Mouse (Mus musculus) B cell, adult 2 months (primary cell): Measurements from ENCODE around the gene Spata5.

Source experiments
- DNase-seq, 2 experiments: peaks; one replicate each; pipeline ENCODE4 v3.0.0; 2022

The Spata5 gene

DNA sequence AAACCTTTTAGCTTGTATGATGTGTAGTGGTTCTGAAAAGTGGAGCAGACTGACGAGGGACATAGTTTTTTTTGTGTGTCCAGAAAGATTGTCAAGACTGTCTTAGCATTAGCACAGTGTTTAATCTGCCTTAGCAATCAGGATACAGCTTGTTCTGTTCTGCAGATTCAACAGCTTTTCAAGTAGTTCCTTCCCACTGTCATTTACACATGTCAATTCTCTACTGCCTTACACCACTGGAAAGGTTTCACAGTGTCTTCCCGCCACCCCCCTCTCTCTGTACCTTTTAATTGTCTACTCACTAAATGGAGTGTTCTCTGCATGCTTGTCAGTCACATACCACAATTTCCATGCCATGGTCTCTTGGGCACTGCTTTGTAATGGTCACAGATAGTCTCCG lies 1.5 kb downstream of the Spata5 start:
- DNase-seq: peak; percentile 4 to 6

DNA sequence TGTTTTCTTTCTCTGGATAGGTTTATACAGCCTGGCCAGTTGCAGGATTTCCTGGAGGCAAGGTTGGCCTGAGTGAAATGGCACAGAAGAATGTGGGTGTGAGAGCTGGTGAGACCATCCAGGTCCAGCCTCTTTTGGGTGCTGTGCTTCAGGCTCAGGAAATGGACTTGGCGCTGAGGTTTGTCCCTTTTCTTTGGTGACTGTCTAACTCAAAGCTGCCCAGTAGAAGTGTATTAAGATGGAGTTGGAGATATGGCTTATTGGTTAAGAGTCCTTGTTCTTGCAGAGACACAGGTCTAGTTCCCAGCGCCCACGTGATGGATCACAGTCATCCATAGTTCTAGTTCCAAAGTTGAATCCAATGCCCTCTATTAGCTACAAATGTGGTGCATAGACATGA lies 6.4 kb downstream of the Spata5 start:
- DNase-seq: no peak

DNA sequence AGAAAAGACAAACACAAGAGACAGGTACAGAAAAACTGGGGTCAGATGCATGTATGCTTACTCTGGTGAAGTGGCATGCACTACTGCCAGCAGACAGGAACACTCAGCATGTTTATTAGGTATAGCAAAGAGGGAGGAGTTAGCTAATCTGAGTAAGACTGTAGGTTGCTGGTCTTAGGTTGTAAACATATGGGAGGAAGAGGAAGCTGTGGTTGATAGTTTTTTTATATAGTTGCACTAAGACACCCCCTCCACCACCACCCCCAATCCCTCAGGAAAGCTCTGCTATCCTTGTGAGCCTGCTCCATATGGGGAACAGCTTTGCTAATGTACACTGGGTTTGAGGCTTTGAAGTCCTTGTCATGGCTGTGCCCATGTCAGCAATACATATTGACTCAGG lies 10.7 kb downstream of the Spata5 start:
- no peak for DNase-seq

DNA sequence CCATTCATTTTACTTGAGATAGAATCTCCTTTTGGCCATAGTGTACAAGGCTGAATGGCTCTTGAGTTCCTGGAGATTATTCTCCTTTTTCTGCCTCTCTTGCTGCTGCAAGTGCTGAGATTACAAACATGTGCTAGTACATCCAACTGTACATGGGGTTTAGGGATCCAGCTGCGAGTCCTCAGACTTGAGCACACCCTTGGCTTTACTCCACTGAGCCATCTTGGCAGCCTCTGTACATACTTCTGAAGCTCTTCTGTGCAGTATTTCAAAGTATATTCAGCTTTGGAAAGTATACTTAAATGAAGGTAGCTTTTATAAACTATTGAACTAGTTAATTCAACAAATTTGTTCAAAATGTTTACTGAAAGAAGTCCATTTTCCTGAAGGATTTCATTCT lies 20.1 kb downstream of the Spata5 start:
- DNase-seq: no peak

DNA sequence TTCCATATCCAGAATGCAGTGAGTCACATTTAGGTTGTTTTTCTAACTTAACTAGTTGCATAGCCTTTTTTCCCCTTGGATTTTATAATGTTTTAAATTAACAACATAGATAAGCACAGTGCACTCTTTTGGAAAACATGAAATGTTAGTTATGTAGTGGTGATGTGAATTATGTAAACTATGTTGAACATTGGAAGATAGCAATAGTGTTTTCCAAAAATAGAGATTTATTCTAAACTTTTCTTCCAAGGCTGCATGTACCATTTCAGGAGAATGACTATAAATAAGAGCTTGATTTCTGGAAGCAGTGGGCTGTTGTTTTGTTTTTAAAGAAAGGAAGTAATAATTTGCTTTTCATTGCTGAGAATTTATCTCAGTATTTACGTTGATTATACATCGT lies 23.7 kb downstream of the Spata5 start:
- DNase-seq: no peak

DNA sequence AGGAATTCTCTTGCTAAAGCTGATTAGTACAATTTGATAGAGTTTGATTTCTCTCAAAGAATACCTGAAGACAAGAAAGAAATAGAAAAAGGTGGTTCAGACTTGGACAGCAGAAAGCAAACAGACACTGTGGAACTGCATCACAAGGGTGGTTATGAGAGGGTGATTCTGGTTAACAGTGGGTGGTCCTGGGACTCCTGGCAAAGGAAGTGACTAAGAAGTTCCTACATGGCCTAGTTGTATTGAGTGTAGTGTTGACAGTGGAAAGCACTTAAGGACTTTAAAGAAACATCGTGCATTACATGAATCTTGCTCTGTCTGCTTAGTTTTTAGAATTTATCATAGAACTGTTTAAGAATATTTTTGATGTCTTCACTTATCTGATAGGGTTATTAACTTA lies 36.3 kb downstream of the Spata5 start:
- DNase-seq: no peak

DNA sequence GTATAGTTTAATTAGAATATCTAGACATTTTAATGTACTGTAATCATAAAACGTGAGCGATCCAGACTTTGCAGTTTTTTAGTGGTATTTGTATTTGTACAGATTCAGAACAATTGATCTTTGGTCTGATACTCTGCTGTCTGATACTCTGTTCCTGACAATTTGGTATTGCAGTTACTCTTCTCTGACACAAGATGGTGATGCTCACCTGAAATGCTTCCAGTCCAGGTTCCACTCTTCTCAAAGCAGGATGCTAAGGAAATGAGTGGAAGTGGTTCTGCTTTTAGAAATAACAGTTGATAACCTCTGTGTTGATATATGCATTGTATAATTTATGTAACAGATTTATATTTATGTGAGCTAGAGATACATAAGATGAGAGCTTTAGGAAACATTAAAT lies 48.5 kb downstream of the Spata5 start:
- no peak for DNase-seq

DNA sequence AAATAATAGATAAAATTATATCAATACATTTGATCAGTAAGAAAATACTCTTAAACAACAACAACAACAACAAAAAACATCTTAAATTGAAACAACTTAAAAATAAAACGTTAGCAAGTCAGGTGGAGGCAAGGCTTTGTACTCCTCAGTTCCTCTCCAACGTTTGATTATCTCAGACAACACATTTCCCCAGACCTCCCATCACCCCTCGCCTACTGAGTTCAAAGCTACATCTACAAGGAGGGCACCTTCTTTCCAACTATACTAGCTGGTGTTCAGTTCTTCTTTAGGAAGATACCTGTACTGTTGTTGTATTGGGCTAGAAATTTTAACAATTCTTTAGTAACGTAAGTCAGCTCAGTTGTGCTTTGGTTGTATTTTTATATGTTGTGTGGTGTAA lies 49.7 kb downstream of the Spata5 start:
- DNase-seq: no peak

DNA sequence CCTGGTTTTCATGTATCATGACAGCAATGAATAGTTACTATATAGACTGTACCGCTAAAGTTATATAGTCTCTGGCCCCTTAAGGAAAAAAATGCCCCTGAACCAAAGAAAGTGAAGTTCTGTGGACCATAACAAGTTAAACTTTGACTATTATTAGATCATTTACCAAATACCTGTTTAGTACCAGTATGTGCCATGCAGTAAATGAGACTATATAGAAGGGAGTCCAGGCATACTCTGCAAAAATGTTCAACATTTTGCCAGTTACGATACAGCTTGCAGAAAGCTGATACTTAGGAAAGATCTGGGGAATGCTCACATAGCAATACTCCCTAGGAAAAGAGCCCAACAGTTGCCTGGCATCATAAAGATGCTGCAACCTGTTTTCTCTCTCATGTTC lies 51.2 kb downstream of the Spata5 start:
- DNase-seq: no peak

DNA sequence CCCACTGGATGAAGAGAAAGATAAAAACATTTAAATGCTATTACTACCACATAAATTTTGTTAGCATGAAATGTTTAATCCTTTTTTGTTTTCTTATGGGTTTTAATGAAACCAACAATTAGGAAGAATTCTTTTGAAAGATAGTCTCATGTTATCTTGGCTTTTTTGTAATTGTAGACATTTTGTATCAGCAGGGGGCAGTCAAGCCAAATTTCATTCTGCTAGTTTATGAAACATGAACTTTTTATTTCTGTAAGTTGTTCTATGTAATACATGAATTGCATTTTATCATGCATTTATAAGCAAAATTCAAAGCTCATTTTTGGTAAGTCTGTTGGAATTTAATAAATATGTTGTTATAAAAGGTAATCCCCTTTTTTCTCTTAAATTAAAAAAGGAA lies 52.8 kb downstream of the Spata5 start:
- DNase-seq: peak; percentile 27 to 35

DNA sequence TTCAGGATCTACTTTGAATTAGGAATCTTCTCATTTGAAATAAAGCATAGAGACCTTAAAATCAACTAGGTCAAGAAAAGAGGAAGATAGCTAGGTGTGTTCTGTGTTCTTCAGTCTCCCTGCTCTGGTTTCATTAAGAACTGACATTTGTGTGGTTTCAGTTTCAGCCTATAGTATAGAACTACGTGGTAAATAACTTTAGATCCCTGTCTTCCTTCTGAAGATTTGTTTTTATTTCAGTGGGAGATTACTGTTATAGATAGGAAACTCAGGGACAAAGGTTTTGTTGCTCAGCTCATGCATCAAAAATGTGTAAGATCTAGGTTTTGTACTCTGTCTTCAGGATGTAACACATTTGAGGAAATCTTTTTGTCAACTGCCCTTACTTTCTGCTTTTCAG lies 56.8 kb downstream of the Spata5 start:
- DNase-seq: no peak

DNA sequence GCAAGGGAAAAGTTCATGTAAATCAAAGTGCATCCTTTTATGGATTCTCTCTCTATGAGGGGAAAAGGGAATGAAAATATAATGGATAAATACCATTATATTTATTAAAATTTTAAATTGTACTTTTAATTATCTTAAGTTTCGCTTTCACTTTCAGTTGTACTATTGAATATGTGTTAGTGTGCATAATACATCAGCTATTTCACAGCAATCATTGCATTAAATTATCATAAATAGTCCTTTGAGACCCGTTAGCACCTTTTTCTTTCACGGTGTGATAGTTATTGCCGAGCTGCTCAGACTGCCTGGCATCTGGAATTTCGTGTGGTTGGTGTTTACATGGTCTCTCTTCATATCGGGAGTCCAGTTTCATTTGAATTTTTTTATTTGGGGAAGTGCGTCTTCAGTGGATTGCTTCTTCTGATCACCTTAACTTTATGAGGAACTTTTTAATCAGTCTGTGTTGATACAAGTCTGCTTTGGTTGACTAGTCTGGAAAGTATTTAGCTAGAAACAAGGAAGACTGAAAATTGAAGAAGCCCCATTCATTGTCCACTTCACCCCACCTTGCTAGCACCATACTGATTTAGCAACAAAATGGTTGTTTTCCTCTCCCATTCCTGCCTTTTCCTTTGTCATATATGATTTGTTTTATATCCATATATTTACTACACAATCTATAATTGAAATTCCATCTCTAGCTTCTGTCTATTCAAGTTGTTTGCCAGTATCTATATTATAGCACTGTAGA lies 57.9 kb downstream of the Spata5 start:
- DNase-seq: peak in 1 of 2 experiments; percentile 12

DNA sequence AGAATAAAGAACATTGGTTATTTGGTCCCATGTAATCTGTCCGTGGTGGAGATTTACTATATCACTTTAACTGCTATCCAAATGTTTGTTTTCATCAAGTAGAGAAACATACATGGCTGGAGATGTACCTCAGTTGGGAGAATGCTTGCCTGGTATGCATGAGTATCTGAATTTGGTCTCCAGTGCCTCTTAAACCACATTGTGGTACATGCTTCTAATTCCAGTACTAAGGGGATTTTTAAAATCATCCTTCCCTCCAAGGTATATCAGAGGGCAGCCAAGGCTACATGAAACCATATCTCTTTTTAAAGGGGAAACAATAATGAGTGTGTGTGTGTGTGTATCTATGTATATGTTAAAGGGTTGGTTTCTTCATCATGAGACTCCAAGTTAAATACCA lies 60.1 kb downstream of the Spata5 start:
- DNase-seq: no peak

DNA sequence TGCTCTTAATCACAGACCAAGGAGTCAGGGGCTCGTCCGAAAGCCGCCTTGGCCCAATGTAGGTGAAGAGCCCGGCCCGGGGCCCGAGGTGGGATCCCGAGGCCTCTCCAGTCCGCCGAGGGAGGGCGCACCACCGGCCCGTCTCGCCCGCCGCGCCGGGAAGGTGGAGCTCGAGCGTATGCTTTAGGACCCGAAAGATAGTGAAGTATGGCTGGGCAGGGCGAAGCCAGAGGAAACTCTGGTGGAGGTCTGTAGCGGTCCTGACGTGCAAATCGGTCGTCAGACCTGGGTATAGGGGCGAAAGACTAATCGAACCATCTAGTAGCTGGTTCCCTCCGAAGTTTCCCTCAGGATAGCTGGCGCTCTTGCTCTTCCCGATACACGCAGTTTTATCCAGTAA lies 61.6 kb downstream of the Spata5 start:
- no peak for DNase-seq

DNA sequence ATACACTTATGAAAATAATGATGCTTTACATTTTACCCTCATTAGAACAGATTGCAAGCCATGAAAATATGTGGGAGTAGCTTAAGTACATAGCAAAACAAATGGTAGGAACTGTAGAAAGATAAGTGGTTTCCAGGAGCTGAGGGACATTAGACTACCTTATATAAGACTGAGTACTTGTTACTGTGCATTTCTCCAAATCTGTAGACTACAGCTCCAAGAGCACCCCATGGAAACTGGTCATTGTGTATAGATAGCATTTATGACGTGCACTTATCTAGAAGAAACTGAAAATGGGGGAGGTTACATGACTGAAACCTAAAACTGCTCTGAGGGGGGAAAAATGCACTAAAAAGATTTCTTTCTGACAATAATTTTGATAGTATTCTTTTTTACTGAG lies 63.0 kb downstream of the Spata5 start:
- DNase-seq: no peak

DNA sequence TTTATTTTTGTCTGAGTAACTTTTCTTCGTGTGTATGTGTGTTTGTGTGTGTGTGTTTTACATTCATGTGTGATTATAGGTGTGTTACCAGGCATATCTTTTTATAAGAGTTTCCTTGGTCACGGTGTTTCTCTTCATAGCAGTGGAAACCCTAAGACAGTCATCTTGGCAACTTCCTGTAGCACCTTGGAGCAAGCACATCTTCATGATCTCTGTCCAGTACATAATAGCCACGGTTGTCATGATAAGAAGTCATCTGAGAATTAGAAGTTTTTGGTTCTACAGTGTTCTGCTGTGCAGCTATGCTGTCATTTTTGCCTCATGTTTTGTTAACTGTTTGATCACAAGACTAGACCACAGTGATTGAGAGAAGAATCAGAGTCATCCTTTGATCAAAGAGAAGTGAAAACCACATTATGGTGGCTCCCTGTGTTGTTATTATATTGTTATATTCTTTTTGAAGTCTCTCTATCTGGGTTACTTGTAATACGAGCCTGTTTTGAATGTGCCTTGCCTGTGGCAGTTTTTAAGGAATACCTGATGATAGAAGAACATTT lies 64.1 kb downstream of the Spata5 start:
- DNase-seq: no peak

DNA sequence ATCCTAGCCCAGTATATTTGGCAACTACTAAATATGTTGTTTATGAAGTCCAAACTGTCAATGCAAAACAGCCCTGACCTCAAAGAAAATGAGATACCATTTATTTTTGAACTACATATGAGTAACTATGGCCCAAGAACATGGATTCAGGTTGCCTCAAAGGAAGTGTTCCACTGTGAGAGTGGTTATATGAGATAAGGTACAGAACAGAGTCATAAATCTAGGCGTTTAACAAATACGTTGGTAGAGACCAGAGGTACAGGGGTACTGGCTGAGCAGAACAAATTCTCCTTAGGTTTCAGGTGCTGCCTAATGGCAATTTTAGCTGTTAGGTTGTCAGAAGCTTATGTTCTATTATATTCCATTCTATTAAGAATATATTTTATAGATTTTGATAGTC lies 67.9 kb downstream of the Spata5 start:
- DNase-seq: no peak

DNA sequence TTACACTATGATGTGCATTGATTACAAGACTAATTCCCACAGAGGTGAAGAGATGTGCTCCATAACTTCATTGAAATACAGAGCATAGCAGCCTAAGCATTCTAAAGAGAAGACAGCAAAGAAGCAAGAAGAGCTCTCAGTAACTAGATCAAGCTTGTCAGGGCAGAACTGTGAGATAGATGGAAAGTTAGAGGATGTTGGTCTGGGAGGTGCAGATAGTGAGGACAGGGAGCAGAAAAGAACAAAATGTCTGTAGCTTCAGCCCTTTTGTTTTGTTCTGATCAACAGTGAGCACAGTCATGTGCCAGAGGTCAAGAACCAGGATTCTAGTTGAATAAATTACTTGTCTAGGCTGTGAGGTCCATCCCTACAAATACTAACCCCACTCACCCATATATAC lies 68.5 kb downstream of the Spata5 start:
- DNase-seq: no peak

DNA sequence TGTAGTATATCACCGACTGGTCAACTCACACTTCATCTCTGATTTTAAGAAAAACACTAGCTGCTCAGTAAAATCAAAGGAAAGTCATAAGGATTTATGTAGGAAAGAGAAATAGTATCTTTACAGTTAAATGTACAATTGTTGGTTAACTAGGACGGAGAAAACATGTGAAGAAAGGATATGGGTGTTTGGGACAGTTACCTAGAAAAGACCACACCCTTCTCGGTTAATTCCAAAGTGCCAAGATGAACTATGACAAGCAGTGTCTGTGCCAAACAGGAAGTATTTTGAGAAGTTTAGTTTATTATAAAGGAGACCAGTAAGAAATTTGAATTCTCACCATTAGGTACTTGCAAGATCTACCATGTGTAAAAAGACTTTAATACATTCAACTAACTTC lies 70.3 kb downstream of the Spata5 start:
- DNase-seq: no peak

DNA sequence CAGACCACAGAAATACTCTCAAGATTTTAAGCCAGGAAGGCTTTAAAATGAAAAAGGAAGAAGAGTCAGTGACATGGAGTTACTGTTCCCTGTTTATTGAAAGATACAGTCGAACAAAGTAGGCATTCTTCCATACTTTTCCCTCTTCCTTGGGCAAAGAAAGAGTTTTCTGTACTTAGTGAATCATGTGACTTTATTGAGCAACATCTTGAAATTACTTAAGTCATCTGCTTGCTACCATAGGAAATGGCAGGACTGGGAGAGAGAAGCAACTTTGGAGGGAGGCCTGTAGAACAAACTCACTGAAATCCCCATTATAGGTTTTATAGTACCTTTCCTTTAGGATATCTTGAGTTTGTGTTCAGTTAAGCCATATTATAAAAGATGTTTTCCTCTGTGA lies 81.2 kb downstream of the Spata5 start:
- no peak for DNase-seq

DNA sequence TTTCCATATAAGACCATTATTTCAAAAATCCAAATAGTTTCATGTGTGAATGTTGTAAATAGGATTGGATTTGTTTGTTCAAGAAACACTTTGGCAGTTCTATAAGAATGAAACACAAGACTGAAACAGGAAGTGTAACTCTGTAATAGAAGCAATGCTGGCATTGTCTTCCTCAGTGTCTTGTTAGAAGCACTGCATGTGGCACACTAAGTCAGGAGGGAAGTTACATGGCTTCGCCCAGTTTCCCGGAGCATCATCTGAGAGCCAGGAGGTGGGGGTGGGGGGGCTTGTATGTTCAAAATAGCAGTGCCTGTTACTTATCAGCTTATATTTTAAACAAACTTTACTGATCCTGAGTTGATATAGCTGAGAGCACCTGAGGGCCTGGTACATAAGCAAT lies 82.9 kb downstream of the Spata5 start:
- no peak for DNase-seq

DNA sequence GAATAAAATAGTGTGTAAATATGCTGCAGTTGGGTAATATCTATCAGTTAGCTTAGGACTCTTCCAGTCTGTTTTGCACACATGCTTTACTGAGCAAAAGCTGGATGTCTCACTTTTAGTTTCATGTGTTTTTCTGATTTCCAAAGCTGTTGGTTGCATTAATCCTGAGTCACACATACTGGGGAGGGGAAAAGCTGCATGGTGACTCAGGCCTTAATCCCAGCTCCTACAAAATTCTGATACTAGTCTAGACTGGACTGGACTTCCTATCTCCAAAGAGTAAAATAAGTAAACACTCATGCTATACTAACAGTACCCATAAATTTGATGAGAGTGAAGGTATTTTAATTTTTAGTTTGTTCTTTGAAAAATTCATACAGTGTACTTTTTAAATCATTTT lies 84.2 kb downstream of the Spata5 start:
- no peak for DNase-seq

DNA sequence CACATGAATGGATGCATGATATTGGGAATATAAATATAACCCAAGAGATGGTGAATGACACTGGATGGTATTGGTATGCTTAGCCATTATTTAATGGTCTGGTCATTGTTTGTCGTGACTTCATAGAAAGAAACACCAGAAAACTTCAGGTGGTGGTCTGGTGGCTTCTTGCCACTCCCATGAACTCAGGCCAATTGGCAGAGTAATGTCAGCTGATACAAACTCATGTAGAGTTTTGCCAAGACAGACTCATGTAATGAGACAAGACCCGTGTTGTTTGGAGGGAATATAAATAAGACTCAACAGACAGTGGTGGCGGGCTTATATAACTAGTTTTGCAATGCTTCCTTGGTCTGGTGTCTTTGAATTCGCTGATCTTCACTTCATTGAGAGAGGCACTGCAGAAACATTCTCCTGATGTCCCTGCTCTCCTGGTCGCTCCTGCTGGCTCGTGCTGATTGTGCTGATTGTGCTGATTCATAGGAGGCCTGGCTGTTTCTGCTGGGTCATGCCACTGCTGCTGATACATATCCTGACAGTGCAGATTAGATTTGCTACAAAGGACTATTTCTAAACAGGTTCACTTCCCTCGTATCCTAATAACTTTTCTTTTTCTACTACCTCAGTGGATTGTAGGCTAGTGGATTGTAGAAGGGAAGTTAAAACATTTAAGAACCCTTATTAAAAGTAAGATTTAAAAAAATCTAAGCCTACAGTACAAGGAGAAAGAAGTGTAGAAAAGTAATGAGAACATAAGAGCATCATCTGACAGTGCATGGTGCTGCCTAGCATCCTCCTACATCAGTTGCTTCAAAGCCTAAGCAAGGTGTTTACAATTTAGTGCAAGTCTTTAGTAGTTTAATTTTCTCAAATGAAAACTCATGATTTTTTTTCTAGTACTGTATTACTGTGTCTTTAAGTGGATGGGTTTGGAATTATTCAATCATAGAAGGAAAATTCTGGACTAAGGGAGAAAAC lies 90.6 kb downstream of the Spata5 start:
- no peak for DNase-seq

DNA sequence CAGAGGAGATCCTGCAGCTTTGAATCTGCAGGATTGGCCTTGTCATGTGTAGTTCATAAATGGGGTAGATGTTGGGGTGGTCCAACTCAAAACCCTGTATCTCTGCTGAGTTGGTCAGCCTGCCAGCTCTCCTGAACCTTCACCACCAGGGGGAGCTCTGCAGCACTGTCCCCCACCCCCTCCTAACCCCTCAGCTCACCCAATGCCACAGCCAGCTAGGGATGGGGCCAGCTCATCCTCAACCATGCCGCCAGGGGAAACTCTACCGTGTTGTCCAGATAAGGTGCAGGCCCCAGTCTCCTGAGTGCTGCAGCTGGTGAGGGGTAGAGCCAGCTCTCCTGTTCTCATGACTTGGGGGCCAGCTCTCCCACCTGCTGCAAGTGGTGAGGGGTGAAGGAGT lies 95.8 kb downstream of the Spata5 start:
- DNase-seq: peak; percentile 74 to 76
